8 mouse cellular contexts compared by ENCODE assay signal in genomic region chr5:136988420-136988819, GRCm38 (mm10). TPM values are rescaled to one million over a fixed set of nuclear protein-coding genes. Genes with fewer than 3 reads are reported as not detected.
DNase-seq lines count a peak whose midpoint lies in the region; ATAC-seq and TF ChIP-seq lines count a peak whose summit lies in the region.

No protein-coding gene starts in this region.

- H3K9me3 ChIP-seq in hindbrain, embryonic 12.5 days (replicated peaks): no peaks in the 10 kb centered on the region
- H3K9me3 ChIP-seq in liver, embryonic 14.5 days (ENCODE audit: control insufficient read depth, low read length): no peaks in the 10 kb centered on the region
- H3K9me3 ChIP-seq in neural tube, embryonic 15.5 days (replicated peaks): no peaks in the 10 kb centered on the region

- no peak for TF ChIP-seq POLR2A in spleen, adult 2 months (IDR thresholded peaks at IDR 0.05; ENCODE audit: low read depth, low read length)

- H3K4me3 ChIP-seq in spleen, adult 2 months (ENCODE audit: extremely low read depth, insufficient read depth, insufficient read length): peak overlapping the region; percentile 27; the same call in 1 of the 2 replicates
- H3K4me3 ChIP-seq in hindbrain, embryonic 12.5 days: peak overlapping the region; percentile 77
- peak overlapping the region; percentile 93 to 98; a peak in 3 of 4 replicates for H3K4me3 ChIP-seq in liver, embryonic 14.5 days (ENCODE audit: insufficient read depth in 1 of 2, low read depth in 2 of 2, low read length in 2 of 2)
- peak overlapping the region; percentile 73 for H3K4me3 ChIP-seq in neural tube, embryonic 15.5 days (replicated peaks)

- no peak for TF ChIP-seq CTCF in spleen, adult 2 months (IDR thresholded peaks at IDR 0.05; ENCODE audit: extremely low read depth, insufficient read depth, insufficient read length, insufficient replicate concordance)
- no peak for TF ChIP-seq CTCF in liver, embryonic 14.5 days (IDR thresholded peaks at IDR 0.05; ENCODE audit: low read depth)

- WGBS in spleen, adult 2 months: 55% methylated on average over 6 of the region's 7 CpGs
- 72% methylated on average over 5 of the region's 7 CpGs for WGBS in hindbrain, embryonic 12.5 days
- 55% methylated on average over 7 of the region's 7 CpGs for WGBS in liver, embryonic 14.5 days (ENCODE audit: insufficient replicate concordance)
- 64% methylated on average over 7 of the region's 7 CpGs for WGBS in neural tube, embryonic 15.5 days

- H3K27me3 ChIP-seq in spleen, adult 2 months (ENCODE audit: control insufficient read depth, insufficient read depth, low read length): no peaks in the 10 kb centered on the region
- no peaks in the 10 kb centered on the region for H3K27me3 ChIP-seq in hindbrain, embryonic 12.5 days
- no peaks in the 10 kb centered on the region for H3K27me3 ChIP-seq in liver, embryonic 14.5 days (ENCODE audit: control insufficient read depth, insufficient read depth, low read length)
- H3K27me3 ChIP-seq in neural tube, embryonic 15.5 days (replicated peaks): no peaks in the 10 kb centered on the region

- DNase-seq in adrenal gland, postnatal 10 days: peak; percentile 46
- DNase-seq in adrenal gland, postnatal 4 days (ENCODE audit: low spot score in 2 of 2): no peak
- DNase-seq in spleen, adult 2 months (ENCODE audit: low read depth in 1 of 2, low spot score in 2 of 2): no peak
- no peak for DNase-seq in spleen, adult 12 weeks (ENCODE audit: low spot score)
- DNase-seq in liver, embryonic 14.5 days (ENCODE audit: low read depth in 3 of 3, low spot score in 3 of 3): no peak

- H3K4me2 ChIP-seq in hindbrain, embryonic 12.5 days (replicated peaks): peak overlapping the region; percentile 87
- peak overlapping the region; percentile 92 for H3K4me2 ChIP-seq in liver, embryonic 14.5 days (ENCODE audit: low read depth)
- peak overlapping the region; percentile 74 for H3K4me2 ChIP-seq in neural tube, embryonic 15.5 days

- H3K27ac ChIP-seq in spleen, adult 2 months (ENCODE audit: insufficient read depth, low read length): no peak overlapping the region
- H3K27ac ChIP-seq in hindbrain, embryonic 12.5 days: no peak overlapping the region
- H3K27ac ChIP-seq in liver, embryonic 14.5 days: no peak overlapping the region
- H3K27ac ChIP-seq in neural tube, embryonic 15.5 days (replicated peaks): peak overlapping the region; percentile 95

- peak overlapping the region; percentile 91 for H3K9ac ChIP-seq in hindbrain, embryonic 12.5 days
- no peak overlapping the region for H3K9ac ChIP-seq in liver, embryonic 14.5 days (replicated peaks)
- H3K9ac ChIP-seq in neural tube, embryonic 15.5 days (replicated peaks): peak overlapping the region; percentile 90

- TF ChIP-seq EP300 in liver, embryonic 14.5 days (IDR thresholded peaks at IDR 0.05; ENCODE audit: low read depth): no peak

- H3K36me3 ChIP-seq in spleen, adult 2 months (ENCODE audit: control insufficient read depth, insufficient read depth, low read length): peaks cover 12% of the 10 kb centered on the region
- peaks cover 50% of the 10 kb centered on the region for H3K36me3 ChIP-seq in hindbrain, embryonic 12.5 days
- no peaks in the 10 kb centered on the region for H3K36me3 ChIP-seq in liver, embryonic 14.5 days (replicated peaks; ENCODE audit: control insufficient read depth, insufficient read depth, low read depth)
- H3K36me3 ChIP-seq in neural tube, embryonic 15.5 days: peaks cover 51% of the 10 kb centered on the region

- peaks cover 2% of the 10 kb centered on the region; the same call in 1 of the 2 replicates for H3K4me1 ChIP-seq in spleen, adult 2 months (ENCODE audit: control insufficient read depth, insufficient read depth, insufficient read length)
- peaks cover 20% of the 10 kb centered on the region for H3K4me1 ChIP-seq in hindbrain, embryonic 12.5 days
- peaks cover 0 to 13% of the 10 kb centered on the region in 2 experiments; a peak in 2 of 4 replicates for H3K4me1 ChIP-seq in liver, embryonic 14.5 days (replicated peaks; ENCODE audit: control insufficient read depth in 2 of 2, insufficient read depth in 2 of 2, low read length in 1 of 2)
- peaks cover 31% of the 10 kb centered on the region for H3K4me1 ChIP-seq in neural tube, embryonic 15.5 days

- ATAC-seq in hindbrain, embryonic 12.5 days (ENCODE audit: low FRiP score): no peak
- ATAC-seq in liver, embryonic 14.5 days (ENCODE audit: insufficient read depth): no peak
- ATAC-seq in neural tube, embryonic 15.5 days (ENCODE audit: low FRiP score): no peak
- no peak for ATAC-seq in megakaryocyte-erythroid progenitor cell, adult 5-6 weeks (replicated peaks; ENCODE audit: low FRiP score, low TSS enrichment, poor library complexity, severe bottlenecking)

RNA-seq across cellular contexts. Expression of gene Znhit1, which starts 0.6 kb away (rescaled TPM):
- total RNA-seq in adrenal gland, postnatal 10 days (2021): 10 to 100 TPM; 60.1 to 61.0 TPM
- 10 to 100 TPM; 57.4 to 60.6 TPM for total RNA-seq in adrenal gland, postnatal 4 days (2021)
- polyA plus RNA-seq in spleen, adult 2 months (2012; rRNA removed): 32.4 and 41.5 TPM in 2 replicates
- polyA plus RNA-seq in hindbrain, embryonic 12.5 days (2016; fragmentation: Nextera tagmentation; extraction: Ambion mirVana): 101 and 103 TPM in 2 replicates
- 25.4 and 29.3 TPM in 2 replicates for polyA plus RNA-seq in liver, embryonic 14.5 days (2012; rRNA removed)
- 46.2 and 51.2 TPM in 2 replicates for polyA plus RNA-seq in liver, embryonic 14.5 days (2014; fragmentation: Nextera tagmentation; extraction: Ambion mirVana)
- polyA plus RNA-seq in neural tube, embryonic 15.5 days (2015; fragmentation: Nextera tagmentation; extraction: Ambion mirVana): 126 and 137 TPM in 2 replicates
- 67.3 and 75.0 TPM in 2 replicates for total RNA-seq in megakaryocyte-erythroid progenitor cell, adult 5-6 weeks (2014; fragmentation: Nextera tagmentation)
- 18.8 and 21.6 TPM in 2 replicates for total RNA-seq in megakaryocyte-erythroid progenitor cell, adult 5-6 weeks (2017)

RNA-seq across cellular contexts. Expression of gene Plod3, which starts 1.6 kb away (rescaled TPM):
- 10 to 100 TPM; 43.5 to 49.6 TPM for total RNA-seq in adrenal gland, postnatal 10 days (2021)
- total RNA-seq in adrenal gland, postnatal 4 days (2021): 10 to 100 TPM; 60.4 to 64.7 TPM
- 37.2 and 41.6 TPM in 2 replicates for polyA plus RNA-seq in spleen, adult 2 months (2012; rRNA removed)
- 43.3 and 44.7 TPM in 2 replicates for polyA plus RNA-seq in hindbrain, embryonic 12.5 days (2016; fragmentation: Nextera tagmentation; extraction: Ambion mirVana)
- polyA plus RNA-seq in liver, embryonic 14.5 days (2012; rRNA removed): 13.8 and 13.9 TPM in 2 replicates
- polyA plus RNA-seq in liver, embryonic 14.5 days (2014; fragmentation: Nextera tagmentation; extraction: Ambion mirVana): 7.2 and 7.5 TPM in 2 replicates
- polyA plus RNA-seq in neural tube, embryonic 15.5 days (2015; fragmentation: Nextera tagmentation; extraction: Ambion mirVana): 36.4 and 39.0 TPM in 2 replicates
- 19.8 and 22.1 TPM in 2 replicates for total RNA-seq in megakaryocyte-erythroid progenitor cell, adult 5-6 weeks (2014; fragmentation: Nextera tagmentation)
- 19.0 and 22.1 TPM in 2 replicates for total RNA-seq in megakaryocyte-erythroid progenitor cell, adult 5-6 weeks (2017)

RNA-seq across cellular contexts. Expression of gene Cldn15, which starts 22.0 kb away (rescaled TPM):
- total RNA-seq in adrenal gland, postnatal 10 days (2021): 10 to 100 TPM; 10.7 to 13.6 TPM
- total RNA-seq in adrenal gland, postnatal 4 days (2021): 10 to 100 TPM; 11.1 to 13.4 TPM
- 2.6 and 3.4 TPM in 2 replicates for polyA plus RNA-seq in spleen, adult 2 months (2012; rRNA removed)
- polyA plus RNA-seq in hindbrain, embryonic 12.5 days (2016; fragmentation: Nextera tagmentation; extraction: Ambion mirVana): 0.25 and 0.28 TPM in 2 replicates
- polyA plus RNA-seq in liver, embryonic 14.5 days (2012; rRNA removed): 2.8 and 3.5 TPM in 2 replicates
- polyA plus RNA-seq in liver, embryonic 14.5 days (2014; fragmentation: Nextera tagmentation; extraction: Ambion mirVana): 4.2 TPM in 2 replicates
- polyA plus RNA-seq in neural tube, embryonic 15.5 days (2015; fragmentation: Nextera tagmentation; extraction: Ambion mirVana): 0.67 and 1.0 TPM in 2 replicates
- total RNA-seq in megakaryocyte-erythroid progenitor cell, adult 5-6 weeks (2014; fragmentation: Nextera tagmentation): 0.13 TPM in 1 of 2 replicates, not detected in the other
- total RNA-seq in megakaryocyte-erythroid progenitor cell, adult 5-6 weeks (2017): not detected in 2 replicates

RNA-seq across cellular contexts. Expression of gene Fis1, which starts 35.3 kb away (rescaled TPM):
- total RNA-seq in adrenal gland, postnatal 10 days (2021): 100 to 1,000 TPM; 164 to 186 TPM
- 100 to 1,000 TPM; 211 to 213 TPM for total RNA-seq in adrenal gland, postnatal 4 days (2021)
- 130 and 172 TPM in 2 replicates for polyA plus RNA-seq in spleen, adult 2 months (2012; rRNA removed)
- 294 and 324 TPM in 2 replicates for polyA plus RNA-seq in hindbrain, embryonic 12.5 days (2016; fragmentation: Nextera tagmentation; extraction: Ambion mirVana)
- polyA plus RNA-seq in liver, embryonic 14.5 days (2012; rRNA removed): 115 and 154 TPM in 2 replicates
- polyA plus RNA-seq in liver, embryonic 14.5 days (2014; fragmentation: Nextera tagmentation; extraction: Ambion mirVana): 239 and 242 TPM in 2 replicates
- 339 and 354 TPM in 2 replicates for polyA plus RNA-seq in neural tube, embryonic 15.5 days (2015; fragmentation: Nextera tagmentation; extraction: Ambion mirVana)
- total RNA-seq in megakaryocyte-erythroid progenitor cell, adult 5-6 weeks (2014; fragmentation: Nextera tagmentation): 160 and 187 TPM in 2 replicates
- 61.1 and 71.8 TPM in 2 replicates for total RNA-seq in megakaryocyte-erythroid progenitor cell, adult 5-6 weeks (2017)

RNA-seq across cellular contexts. Expression of gene Vgf, which starts 37.8 kb away (rescaled TPM):
- total RNA-seq in adrenal gland, postnatal 10 days (2021): 10 to 100 TPM in 1 of 2 experiments, 1 to 10 TPM in 1; 9.9 to 13.7 TPM
- total RNA-seq in adrenal gland, postnatal 4 days (2021): 10 to 100 TPM; 15.3 to 17.2 TPM
- polyA plus RNA-seq in spleen, adult 2 months (2012; rRNA removed): not detected in 2 replicates
- polyA plus RNA-seq in hindbrain, embryonic 12.5 days (2016; fragmentation: Nextera tagmentation; extraction: Ambion mirVana): 1.4 and 2.1 TPM in 2 replicates
- polyA plus RNA-seq in liver, embryonic 14.5 days (2012; rRNA removed): 0.04 TPM in 2 replicates
- polyA plus RNA-seq in liver, embryonic 14.5 days (2014; fragmentation: Nextera tagmentation; extraction: Ambion mirVana): not detected in 2 replicates
- 12.3 and 14.0 TPM in 2 replicates for polyA plus RNA-seq in neural tube, embryonic 15.5 days (2015; fragmentation: Nextera tagmentation; extraction: Ambion mirVana)
- total RNA-seq in megakaryocyte-erythroid progenitor cell, adult 5-6 weeks (2014; fragmentation: Nextera tagmentation): not detected in 2 replicates
- total RNA-seq in megakaryocyte-erythroid progenitor cell, adult 5-6 weeks (2017): 0.27 and 0.47 TPM in 2 replicates

Comparison
In these comparisons a context has a peak if more than half of its experiments do, and no peak if none do; other contexts are left out.
1. H3K4me3 ChIP-seq: peak in every context shown above with its lines; median percentile 96 in liver, embryonic 14.5 days; 77 in hindbrain, embryonic 12.5 days; 73 in neural tube, embryonic 15.5 days; 27 in spleen, adult 2 months.